Mouse (Mus musculus) erythroblast, embryonic 14.5 days (primary cell): ENCODE data around the gene Erc1. TPM values are rescaled to one million over a fixed set of nuclear protein-coding genes. Genes with fewer than 3 reads are reported as not detected.

ENCODE experiments used
- H3K27me3 ChIP-seq: 2 replicates; pipeline ENCODE4 v1.6.1; 2012; ENCODE audit warnings: inconsistent platforms; ENCODE audit not compliant: control insufficient read depth
- H3K36me3 ChIP-seq: 2 replicates; pipeline ENCODE4 v1.6.1; 2012; ENCODE audit warnings: mild to moderate bottlenecking, inconsistent platforms; ENCODE audit not compliant: control insufficient read depth
- H3K4me1 ChIP-seq: 2 replicates; pipeline ENCODE4 v1.6.1; 2012; ENCODE audit warnings: inconsistent platforms; ENCODE audit not compliant: control insufficient read depth
- H3K4me3 ChIP-seq: replicated peaks from 2 replicates; pipeline ENCODE3; 2012; ENCODE audit warnings: moderate library complexity, mild to moderate bottlenecking, inconsistent platforms
- H3K9me3 ChIP-seq: 2 replicates; pipeline ENCODE4 v1.6.1; 2012; ENCODE audit warnings: low read length, inconsistent platforms, mixed read lengths; ENCODE audit not compliant: control insufficient read depth
- GATA1 ChIP-seq: IDR thresholded peaks from 2 replicates; pipeline ENCODE4 v1.6.1; 2012; ENCODE audit warnings: low read length, inconsistent platforms, mixed read lengths
- TAL1 ChIP-seq: IDR thresholded peaks from 3 replicates; pipeline ENCODE4 v1.6.1; 2012; ENCODE audit warnings: low read length, inconsistent platforms, mixed read lengths
- polyA plus RNA-seq: library from polyadenylated mRNA; stranded (reverse); fragments of >175 nt; gene quantifications from 2 replicates; pipeline ENCODE4 v1.2.3, GENCODE M21; 2012

Erc1 gene
- polyA plus RNA-seq, 1 experiment = 0.15 TPM

DNA sequence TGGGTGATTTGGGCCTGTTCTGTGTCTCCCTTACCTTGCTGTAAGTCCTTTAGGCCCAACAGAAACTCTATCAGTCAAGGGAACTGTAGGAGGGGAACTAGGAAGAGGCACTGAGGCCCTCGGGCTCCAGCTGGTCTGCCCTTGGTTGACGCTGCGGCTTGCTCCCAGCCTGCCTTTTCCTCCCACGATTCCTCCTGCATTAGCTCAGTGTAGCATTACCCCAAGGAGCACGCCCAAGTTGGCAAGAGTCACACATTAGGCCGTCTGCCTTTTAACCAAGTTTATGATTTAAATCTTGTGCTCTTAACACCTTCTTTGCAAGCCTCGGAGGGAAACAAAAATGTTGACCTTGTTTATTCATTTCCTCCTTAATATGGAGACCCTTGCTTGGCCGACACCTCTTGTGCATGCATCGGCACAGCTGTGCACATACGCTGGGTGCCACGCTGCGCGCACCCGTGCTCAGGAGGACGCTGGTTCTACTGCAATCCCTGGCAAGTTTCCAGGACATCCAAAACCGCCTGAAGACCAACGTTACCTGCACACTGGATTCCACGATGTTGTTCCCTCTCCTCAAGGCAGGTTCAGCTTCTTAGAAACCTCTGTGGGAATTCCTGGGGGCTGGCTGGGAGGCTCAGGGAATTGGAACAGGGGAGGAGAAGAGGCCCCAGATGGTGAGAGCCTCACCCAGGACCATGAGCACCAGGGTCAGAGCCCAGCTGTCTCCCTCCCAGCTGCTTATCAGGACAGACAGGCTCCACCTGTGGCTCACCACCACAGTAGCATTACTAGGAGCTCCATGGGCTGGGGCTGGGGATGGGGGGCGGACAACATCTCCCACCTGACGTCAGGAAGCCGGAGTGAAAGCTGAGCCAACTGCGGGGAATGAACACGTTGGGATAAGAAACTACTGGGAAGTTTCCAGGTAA, 282.3 kb downstream of the Erc1 start:
- Histone ChIP-seq H3K4me1 (no peaks in the 10 kb centered on the region), H3K27me3 (no peaks in the 10 kb centered on the region), H3K36me3 (no peaks in the 10 kb centered on the region), H3K4me3 (no peak overlapping the region), H3K9me3 (no peaks in the 10 kb centered on the region)
- TF ChIP-seq TAL1 (no peak), GATA1 (no peak)

DNA sequence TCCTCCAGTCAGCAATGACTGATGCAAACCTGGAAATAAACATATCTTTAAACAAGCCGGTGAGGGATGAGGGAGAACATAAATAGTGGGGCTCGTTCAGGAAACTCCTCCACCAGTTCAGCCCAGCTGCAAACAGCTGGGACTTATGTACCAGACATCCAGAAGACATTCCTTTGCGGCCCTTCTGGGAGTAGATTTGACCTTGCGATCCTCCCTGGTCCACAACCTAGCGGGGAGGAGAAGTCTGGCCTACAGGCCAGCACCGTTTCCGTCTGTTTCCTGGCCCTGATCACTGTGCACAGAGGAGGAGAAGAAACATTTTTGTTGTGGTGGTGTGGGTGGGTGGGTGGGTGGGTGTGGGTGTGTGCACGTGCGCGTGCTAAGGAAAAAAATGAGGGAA, 285.4 kb downstream of the Erc1 start:
- Histone ChIP-seq H3K9me3 (no peaks in the 10 kb centered on the region), H3K4me1 (no peaks in the 10 kb centered on the region), H3K36me3 (no peaks in the 10 kb centered on the region), H3K27me3 (no peaks in the 10 kb centered on the region), H3K4me3 (no peak overlapping the region)
- TF ChIP-seq TAL1 (no peak), GATA1 (no peak)

DNA sequence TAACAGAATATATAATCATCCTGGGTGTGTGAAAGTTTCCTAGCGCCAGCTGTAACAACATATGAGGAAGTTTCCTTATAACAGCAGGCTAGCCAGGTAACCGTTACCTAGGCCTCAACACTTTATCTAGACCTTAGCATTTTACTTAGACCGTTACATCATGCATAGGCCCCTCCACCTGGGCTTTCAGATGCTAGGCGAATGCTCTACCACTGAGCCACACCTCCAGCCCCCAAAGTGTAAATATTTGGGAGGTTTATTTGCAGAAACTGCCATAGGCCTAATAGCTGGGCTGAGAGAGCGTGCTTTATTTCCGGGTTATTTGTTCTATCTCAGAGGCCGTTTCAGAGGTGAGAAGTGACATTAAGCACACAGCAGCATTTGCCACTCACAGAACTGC, 289.1 kb downstream of the Erc1 start:
- no peak for TF ChIP-seq GATA1
- no peak for TF ChIP-seq TAL1
- Histone ChIP-seq H3K27me3 (no peaks in the 10 kb centered on the region; the same call in 1 of the 2 replicates), H3K36me3 (no peaks in the 10 kb centered on the region)

DNA sequence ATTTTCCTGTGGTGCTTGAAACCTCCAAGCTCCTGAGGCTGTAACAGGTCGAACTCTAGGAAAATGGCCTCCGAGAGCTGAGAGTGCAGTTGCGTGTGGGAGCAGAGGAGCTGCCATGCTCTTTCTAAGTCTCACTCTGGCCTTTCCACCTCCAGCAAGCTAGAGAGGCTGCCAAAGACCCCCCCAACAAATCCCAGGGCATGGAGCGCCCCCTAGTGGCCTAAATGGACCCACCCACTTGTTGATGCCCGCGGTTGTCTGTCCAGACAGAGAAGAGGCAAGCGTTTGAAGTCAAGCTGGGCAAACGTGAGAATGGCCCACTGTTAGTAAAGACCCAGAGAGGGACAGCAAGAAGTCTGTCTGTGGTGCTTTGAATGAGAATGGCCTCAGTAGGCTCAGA, 293.5 kb downstream of the Erc1 start:
- no peaks in the 10 kb centered on the region for H3K36me3 ChIP-seq
- TF ChIP-seq GATA1 = no peak
- no peak for TF ChIP-seq TAL1

More for the DNA sequence above, 289.1 kb downstream of the Erc1 start:
- H3K4me1 ChIP-seq = no peaks in the 10 kb centered on the region
- H3K4me3 ChIP-seq = no peak overlapping the region
- H3K9me3 ChIP-seq = no peaks in the 10 kb centered on the region; the same call in 1 of the 2 replicates

DNA sequence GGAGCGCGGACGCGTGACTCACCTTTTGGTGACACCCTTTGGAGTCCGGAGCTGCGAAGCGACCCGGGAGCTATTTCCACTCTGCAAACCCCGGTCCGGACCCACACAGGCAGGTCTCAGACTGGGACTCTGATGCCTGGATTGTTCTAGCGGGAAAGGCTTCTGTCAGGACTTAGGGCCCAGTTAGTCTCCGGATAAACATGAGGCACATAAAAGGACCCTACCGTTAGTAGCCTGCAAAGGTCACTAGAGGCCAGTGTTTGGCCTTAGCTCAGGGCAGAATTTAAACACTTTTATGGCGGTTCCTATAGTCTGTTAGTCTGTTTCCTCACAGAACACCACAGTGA, 303.5 kb downstream of the Erc1 start:
- Histone ChIP-seq H3K9me3 (no peaks in the 10 kb centered on the region), H3K27me3 (peaks cover 49% of the 10 kb centered on the region), H3K36me3 (no peaks in the 10 kb centered on the region), H3K4me3 (peak overlapping the region; percentile 28), H3K4me1 (no peaks in the 10 kb centered on the region)
- TF ChIP-seq GATA1 (no peak), TAL1 (no peak)

More for the DNA sequence above, 293.5 kb downstream of the Erc1 start:
- Histone ChIP-seq H3K27me3 (no peaks in the 10 kb centered on the region; the same call in 1 of the 2 replicates), H3K4me3 (no peak overlapping the region), H3K4me1 (no peaks in the 10 kb centered on the region), H3K9me3 (no peaks in the 10 kb centered on the region; the same call in 1 of the 2 replicates)

DNA sequence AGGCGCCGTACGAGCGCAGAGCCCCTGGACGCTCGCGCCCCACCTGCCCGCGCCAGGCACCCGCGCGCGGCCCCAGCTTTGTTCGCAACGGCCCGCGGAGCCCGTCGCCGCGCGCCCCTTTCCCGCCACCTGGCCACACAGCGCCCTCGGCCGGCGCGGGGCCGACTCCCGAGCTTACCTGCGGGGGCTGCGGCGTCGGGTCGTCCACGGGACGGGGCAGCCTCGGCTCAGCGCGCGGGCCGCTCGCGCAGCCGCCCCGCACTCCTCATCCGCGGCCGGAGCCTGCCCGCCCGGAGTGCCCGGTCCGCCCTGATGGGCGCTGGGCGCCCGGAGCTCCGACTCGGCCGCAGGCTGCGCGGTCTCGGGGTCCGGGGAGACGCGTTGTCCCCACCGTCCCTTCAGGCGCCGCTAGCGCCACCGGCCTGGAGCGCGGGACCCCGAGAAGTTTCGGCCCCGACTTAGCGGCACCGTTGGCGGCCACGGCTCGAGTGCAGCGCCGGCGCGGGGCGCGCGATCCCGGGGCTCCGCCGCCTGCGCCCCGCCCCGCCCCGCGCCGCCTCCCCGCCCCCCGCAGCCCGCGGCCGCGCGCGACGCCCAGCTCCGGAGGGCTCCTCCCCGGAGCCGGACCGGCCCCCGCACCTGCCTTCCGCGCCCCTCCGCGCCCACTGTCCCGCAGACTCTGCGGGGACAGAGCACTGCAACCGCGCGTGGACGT, 304.0 kb downstream of the Erc1 start, which contains the start of gene Wnt5b:
Gene Wnt5b, minus strand, starts transcription at position 545 of the 715 bp plus-strand sequence.
- peak within 1 kb of the TSS; percentile 44 for H3K4me3 ChIP-seq
- no peaks in the 10 kb centered on the region for H3K9me3 ChIP-seq
- H3K4me1 ChIP-seq = no peaks in the 10 kb centered on the region
- H3K36me3 ChIP-seq = no peaks in the 10 kb centered on the region
- TF ChIP-seq GATA1 (no peak), TAL1 (no peak)
- H3K27me3 ChIP-seq = peaks cover 49% of the 10 kb centered on the region

DNA sequence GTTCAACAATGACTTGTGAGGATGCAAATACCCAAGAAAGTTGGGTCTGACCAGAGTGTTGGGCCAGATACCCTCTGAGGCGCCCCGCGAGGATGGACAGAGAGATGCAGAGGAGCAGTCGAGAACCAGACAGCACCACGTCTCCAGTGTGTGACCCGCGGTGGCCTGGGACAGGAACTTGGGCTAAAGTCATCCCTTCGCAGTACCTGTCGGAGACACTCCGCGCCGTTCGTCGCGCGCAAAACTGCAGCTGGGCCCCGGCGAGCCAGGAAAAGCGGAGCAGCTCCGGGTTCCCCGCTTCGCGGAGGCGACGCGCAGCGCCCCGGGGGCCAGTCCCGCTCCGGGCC, 304.5 kb downstream of the Erc1 start:
- Histone ChIP-seq H3K4me1 (no peaks in the 10 kb centered on the region), H3K4me3 (no peak overlapping the region), H3K27me3 (peaks cover 49% of the 10 kb centered on the region), H3K36me3 (no peaks in the 10 kb centered on the region), H3K9me3 (no peaks in the 10 kb centered on the region)
- no peak for TF ChIP-seq GATA1
- no peak for TF ChIP-seq TAL1

DNA sequence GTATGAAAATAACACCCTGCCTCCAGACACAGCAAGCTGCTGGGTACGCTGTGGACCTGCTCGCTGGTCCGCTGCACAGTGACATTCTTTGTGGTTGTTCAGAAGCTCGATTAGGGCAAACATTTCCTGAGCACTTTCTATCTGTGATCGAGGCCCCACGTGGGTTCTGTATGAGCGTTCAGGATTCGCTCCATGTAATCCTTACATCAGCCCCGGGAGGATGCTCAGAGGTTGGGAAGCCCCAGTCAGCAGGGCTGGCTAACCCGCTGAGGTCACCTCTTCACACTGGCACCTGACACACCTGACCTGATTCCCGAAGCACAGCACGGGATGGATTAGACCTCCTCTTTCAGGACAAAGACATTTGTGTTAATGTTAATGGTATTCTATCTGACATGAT, 312.1 kb downstream of the Erc1 start:
- TF ChIP-seq GATA1 (no peak), TAL1 (no peak)
- H3K36me3 ChIP-seq = no peaks in the 10 kb centered on the region
- no peaks in the 10 kb centered on the region for H3K4me1 ChIP-seq
- peaks cover 3% of the 10 kb centered on the region; the same call in 1 of the 2 replicates for H3K27me3 ChIP-seq
- H3K9me3 ChIP-seq = no peaks in the 10 kb centered on the region
- no peak overlapping the region for H3K4me3 ChIP-seq

DNA sequence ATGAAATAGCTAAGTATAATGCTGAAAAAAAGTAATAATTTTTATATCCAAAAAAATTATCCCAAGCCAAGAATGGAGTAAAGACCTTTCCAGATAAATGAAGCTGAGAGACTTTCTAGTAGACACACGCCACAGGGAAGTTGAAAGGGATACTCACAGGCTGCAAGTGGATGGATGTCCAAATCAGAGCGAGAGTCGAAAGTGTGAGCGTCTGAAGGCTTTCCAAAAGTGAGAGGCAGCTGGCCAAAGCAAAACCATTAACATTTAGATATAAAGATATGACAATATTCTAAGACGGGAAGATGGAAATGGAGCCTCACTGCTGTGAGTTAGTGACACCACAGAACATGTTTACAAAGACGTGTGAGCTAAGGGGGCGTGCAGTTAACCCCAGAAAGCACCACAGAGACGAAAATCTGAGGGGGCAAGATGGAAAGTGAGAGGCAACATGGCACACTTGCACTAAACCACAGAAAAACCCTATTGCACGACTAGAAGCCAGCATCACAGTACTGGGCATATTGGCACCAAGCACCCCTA, 314.7 kb downstream of the Erc1 start:
- H3K27me3 ChIP-seq = no peaks in the 10 kb centered on the region

More for the DNA sequence above, 314.7 kb downstream of the Erc1 start:
- no peaks in the 10 kb centered on the region for H3K9me3 ChIP-seq
- no peak for TF ChIP-seq GATA1
- no peak for TF ChIP-seq TAL1
- H3K4me1 ChIP-seq = no peaks in the 10 kb centered on the region
- no peak overlapping the region for H3K4me3 ChIP-seq
- no peaks in the 10 kb centered on the region for H3K36me3 ChIP-seq
